In the genomic region with DNA sequence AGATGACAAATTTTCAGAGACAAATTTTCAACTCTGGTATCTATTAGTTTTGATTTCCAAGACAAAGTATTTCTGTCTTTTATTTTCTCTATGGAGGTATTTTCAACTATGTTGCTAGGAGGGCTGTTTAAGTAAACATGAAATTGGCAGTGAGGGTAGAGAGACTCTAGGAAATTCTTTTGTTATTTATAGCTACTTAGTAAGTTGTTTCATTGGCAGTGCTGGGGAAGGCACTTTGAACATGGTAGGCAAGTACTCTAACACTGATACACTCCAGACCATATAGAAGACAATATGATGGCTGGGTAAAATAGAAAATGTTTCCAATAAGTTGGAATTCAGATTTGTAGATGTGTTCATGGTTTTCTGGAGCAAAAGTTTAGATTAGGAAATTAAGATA, we compare ENCODE assay signal across 23 mouse cellular contexts.
"Had no signal": no experiment of that assay in that cellular context is flagged by ENCODE, and none has a peak within 500 bp of the region (broad histone marks: within the 10 kb centered on the region; RNA-seq: fewer than 3 reads in every experiment).

No protein-coding gene starts in this region.

- H3K9ac ChIP-seq: heart, embryonic 13.5 days; heart, embryonic 15.5 days; hindbrain, embryonic 13.5 days; hindbrain, embryonic 15.5 days; kidney, embryonic 15.5 days; limb, embryonic 13.5 days; limb, embryonic 15.5 days; liver, embryonic 13.5 days; liver, embryonic 15.5 days had no signal

- DNase-seq: gastrocnemius, postnatal 10 days; gastrocnemius, postnatal 36 days; kidney, adult 11 months; kidney, postnatal 14 days; layer of hippocampus, adult 9-11 months; layer of hippocampus, postnatal 36 days; left cerebral cortex, postnatal 4 days; liver, embryonic 13.5 days; lung, adult 18-20 months had no signal

- H3K4me1 ChIP-seq: hindbrain, embryonic 13.5 days; hindbrain, embryonic 15.5 days; kidney, embryonic 15.5 days; limb, embryonic 13.5 days; limb, embryonic 15.5 days had no signal

- H3K27me3 ChIP-seq: heart, embryonic 13.5 days; heart, embryonic 15.5 days; hindbrain, embryonic 13.5 days; hindbrain, embryonic 15.5 days; kidney, embryonic 15.5 days; limb, embryonic 13.5 days; limb, embryonic 15.5 days; liver, embryonic 13.5 days; liver, embryonic 15.5 days had no signal

- H3K9me3 ChIP-seq: heart, embryonic 10.5 days; heart, embryonic 13.5 days; heart, embryonic 15.5 days; hindbrain, embryonic 13.5 days; hindbrain, embryonic 15.5 days; kidney, embryonic 15.5 days; limb, embryonic 13.5 days; limb, embryonic 15.5 days; liver, embryonic 13.5 days; liver, embryonic 15.5 days had no signal

- ATAC-seq: forebrain, embryonic 16.5 days; hindbrain, postnatal 0 days; intestine, embryonic 16.5 days had no signal

- H3K4me3 ChIP-seq: heart, embryonic 10.5 days; heart, embryonic 13.5 days; heart, embryonic 15.5 days; hindbrain, embryonic 13.5 days; hindbrain, embryonic 15.5 days; kidney, embryonic 15.5 days; limb, embryonic 13.5 days; limb, embryonic 15.5 days; liver, embryonic 13.5 days; liver, embryonic 15.5 days had no signal

- H3K27ac ChIP-seq: hindbrain, embryonic 13.5 days; hindbrain, embryonic 15.5 days; hindbrain, postnatal 0 days; kidney, embryonic 15.5 days; kidney, postnatal 0 days; limb, embryonic 13.5 days; limb, embryonic 15.5 days; liver, embryonic 13.5 days; liver, embryonic 15.5 days had no signal

- H3K4me2 ChIP-seq: heart, embryonic 13.5 days; heart, embryonic 15.5 days; hindbrain, embryonic 13.5 days; hindbrain, embryonic 15.5 days; kidney, embryonic 15.5 days; limb, embryonic 13.5 days; limb, embryonic 15.5 days; liver, embryonic 11.5 days; liver, embryonic 13.5 days; liver, embryonic 15.5 days had no signal
